Mouse (Mus musculus) liver, adult (tissue): ENCODE data around the gene Bach2.

Experiments
- GATA4 ChIP-seq: IDR thresholded peaks from 2 replicates; pipeline ENCODE4 v1.6.1; 2014; ENCODE audit warnings: mild to moderate bottlenecking, low read length; ENCODE audit not compliant: insufficient replicate concordance

The Bach2 gene

DNA sequence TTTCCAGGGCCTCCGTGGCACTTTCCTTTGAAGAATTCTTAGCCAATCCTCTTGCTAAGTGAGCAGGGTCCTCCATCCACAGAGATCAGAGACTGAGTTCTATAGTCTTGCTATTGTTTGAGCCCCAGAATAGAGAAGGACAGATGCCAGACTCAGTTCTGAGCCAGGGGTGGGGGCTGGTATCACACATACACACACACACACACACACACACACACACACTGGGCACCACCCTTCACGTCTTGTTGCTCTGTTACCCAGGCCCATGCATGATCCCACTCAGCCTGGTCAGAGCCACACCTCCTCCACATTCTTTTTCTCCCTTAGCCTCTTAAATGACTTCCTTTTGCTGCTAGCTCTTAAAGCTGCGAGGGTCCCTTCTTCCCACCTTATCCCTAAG, 121.0 kb downstream of the Bach2 start:
- TF ChIP-seq GATA4, result no peak

DNA sequence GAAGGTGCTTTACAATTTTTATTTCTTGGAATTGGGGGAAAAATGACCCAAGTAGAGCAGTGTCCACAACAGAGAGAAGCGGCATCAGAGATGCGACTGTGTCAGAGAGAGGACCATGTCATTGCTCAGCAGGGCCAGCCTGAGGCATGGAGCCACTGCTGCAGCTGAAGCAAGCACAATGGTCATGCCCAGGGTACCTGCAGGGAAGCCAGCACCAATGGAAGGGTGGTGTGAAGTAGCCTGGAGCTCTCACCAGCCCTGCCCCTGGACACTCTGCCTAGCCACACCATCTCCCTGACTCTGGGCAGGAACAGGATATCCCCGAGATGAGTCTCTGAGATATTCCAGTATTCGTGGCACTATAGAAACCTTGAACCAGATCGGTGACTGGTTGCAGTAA, 121.9 kb downstream of the Bach2 start:
- TF ChIP-seq GATA4, result no peak

DNA sequence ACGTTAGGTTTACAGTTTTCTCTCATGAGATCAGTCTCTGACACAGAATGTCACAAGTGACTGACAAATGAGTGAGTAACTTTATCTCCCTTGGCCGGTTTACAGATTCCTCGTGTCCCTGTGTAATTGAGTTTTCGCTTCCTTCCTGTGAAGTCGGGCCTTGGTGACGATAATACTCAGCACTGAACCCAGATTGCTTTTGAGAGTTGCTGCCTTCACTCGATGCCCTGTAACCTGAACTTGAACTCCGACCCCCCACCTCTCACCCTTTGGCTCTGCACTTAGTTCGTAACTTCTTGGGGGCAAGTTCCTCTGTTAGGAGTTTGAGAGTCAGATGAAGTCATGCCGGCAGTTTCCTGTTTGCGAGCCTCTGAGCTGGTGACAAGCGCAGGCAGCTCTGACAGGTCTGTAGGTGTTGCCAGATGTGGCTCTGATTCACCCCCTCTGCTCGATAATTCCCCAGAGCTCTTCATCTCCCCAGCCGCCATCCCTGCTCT, 124.9 kb downstream of the Bach2 start:
- peak; percentile 48; the same call in 1 of the 2 replicates for TF ChIP-seq GATA4

DNA sequence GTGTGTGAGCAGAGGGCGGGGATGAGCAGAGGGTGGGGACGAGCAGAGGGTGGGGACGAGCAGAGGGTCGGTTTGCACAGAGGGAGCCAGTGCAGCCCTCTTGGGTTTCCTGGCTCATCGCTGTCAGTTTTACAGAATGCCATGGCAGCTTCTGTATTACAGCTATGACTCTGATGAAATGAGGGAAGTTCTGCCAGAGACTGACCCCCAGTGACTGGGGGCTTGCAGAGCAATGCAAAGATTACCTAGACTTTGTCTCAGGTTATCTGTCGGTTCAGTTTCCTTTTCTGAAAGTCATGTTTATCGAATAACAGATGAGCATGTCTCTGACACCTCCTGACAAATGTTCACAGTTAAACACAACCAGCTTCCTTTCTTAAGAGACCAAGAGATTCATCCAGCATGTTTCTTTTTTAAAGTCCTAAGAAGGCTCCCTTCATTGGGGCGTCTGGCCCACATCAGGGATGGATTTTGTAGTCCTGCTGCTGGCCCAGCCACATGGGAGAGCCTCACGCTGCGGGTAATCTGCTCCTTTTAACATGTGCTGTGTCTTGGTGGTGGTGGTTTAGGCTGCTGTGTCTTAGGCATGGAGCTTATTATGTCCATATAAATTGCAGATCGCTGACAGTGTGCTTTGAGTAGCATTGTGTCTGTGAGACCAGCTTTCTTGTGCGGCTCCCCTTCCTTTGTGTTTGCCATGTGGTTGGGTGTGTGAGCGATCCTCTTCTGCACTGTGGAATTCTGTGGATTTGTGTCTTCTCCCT, 126.7 kb downstream of the Bach2 start:
- TF ChIP-seq GATA4, result no peak

DNA sequence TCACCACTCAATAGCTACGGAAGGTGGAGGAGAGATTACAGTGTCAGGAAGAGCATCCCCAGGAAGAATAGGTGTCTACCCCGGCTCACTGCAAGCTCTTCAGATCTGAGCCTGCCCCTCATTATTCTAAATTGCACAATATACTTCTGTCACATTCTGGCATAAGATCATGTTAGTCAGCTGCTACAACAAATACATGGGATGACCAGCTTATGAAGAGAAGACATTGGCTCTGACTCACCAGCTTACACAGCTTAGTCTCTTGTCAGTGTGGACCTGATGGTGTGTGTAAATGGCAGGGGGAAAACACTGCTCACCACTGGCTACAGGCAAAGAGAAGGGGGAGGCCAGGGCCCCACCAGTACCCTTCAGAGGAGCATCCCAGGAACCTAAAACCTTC, 127.6 kb downstream of the Bach2 start:
- no peak for TF ChIP-seq GATA4

DNA sequence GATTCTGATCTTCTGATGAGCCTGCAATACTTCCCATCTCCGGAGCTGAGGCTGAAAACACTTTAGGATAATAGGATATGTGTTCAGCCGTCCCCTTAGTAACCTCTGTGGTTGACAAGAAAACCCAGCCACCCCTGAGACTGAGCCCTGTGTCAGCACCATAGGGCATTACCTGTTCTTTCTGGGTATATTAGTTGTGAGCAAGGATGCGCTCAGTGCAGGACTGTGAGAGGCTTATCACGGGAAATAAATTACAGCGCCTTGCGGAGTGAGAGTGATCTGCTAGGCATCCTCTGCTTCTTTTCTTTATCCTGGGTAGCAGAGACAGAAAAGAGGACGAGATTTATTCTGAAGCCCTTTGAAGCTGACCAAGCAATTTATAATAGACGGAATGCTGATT, 129.7 kb downstream of the Bach2 start:
- TF ChIP-seq GATA4, result no peak

DNA sequence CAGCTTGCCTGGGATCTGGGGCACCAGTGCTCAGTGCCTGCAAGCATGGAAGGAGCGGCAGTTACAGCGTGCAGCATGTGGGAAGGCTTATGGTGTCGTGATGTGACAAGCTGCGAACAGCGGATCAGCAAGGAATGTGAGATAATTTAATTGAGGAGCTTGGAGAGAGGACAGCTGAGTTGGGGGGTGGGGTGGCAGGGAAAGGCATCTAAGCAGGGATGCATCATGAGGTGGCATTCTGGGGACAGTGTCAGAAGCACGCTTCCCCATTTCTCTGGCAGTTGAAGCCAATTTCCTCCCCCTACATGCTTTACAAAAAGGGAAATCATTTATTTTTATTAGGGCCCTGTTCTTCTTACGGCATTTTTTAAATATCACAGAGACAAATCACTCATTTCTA, 134.5 kb downstream of the Bach2 start:
- TF ChIP-seq GATA4, result no peak

DNA sequence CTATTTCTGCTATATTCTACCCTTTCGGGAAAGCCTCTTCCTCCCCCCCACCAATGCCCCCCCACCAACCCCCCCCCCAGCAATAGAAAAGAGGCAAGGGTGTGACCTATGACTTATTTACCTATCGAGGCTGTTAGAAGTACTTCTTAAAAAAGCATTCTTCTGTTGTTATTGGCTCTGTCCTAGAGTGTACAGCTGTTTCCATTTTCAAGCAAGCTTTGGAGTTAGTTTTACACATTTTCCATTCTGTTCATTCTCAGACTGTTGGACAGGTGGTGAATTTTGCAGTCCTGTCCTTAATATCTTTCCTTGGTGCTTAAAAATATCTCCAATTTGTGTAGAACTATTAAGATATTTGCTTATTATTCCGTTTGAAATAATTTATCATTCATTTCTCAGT, 134.9 kb downstream of the Bach2 start:
- no peak for TF ChIP-seq GATA4

DNA sequence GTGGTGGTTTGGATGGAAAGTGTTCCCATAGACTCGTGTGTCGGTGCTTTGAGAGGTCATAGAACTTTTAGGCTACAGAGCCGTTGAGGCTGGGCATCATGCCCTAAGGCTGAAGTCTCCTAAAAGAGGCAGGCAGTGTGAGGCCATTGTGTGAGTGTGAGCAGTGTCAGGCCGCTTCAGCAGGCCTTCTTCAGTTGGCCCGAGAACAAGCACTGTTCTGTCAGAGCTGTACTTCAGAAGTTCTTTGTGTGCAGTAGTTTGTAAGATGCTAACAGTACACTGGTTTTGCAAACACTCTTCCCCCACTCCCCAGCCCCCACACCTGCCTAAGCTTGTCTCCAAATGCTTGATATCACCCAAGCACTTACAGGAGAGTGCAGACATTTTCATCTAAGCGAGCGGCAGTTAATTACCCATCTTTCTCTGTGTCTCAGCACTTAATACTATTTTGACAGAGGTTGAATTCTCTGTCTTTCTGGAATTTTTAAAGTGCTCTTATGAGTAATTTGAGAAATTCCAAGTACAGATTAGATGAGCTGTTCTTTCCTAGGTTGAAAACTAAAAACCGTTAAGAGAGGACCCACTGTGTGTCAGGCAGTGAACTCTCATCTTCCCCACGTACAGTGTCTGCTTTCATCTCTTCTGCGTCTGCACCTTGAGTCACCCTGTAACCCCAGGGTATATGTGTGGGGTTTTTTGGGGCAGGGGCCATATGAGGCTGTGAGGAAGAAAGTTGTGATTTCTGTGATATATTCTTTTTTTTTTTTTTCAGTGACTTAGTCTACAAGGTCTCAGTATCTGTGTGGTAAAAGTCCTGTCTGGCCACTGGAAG, 136.4 kb downstream of the Bach2 start:
- TF ChIP-seq GATA4, result no peak

DNA sequence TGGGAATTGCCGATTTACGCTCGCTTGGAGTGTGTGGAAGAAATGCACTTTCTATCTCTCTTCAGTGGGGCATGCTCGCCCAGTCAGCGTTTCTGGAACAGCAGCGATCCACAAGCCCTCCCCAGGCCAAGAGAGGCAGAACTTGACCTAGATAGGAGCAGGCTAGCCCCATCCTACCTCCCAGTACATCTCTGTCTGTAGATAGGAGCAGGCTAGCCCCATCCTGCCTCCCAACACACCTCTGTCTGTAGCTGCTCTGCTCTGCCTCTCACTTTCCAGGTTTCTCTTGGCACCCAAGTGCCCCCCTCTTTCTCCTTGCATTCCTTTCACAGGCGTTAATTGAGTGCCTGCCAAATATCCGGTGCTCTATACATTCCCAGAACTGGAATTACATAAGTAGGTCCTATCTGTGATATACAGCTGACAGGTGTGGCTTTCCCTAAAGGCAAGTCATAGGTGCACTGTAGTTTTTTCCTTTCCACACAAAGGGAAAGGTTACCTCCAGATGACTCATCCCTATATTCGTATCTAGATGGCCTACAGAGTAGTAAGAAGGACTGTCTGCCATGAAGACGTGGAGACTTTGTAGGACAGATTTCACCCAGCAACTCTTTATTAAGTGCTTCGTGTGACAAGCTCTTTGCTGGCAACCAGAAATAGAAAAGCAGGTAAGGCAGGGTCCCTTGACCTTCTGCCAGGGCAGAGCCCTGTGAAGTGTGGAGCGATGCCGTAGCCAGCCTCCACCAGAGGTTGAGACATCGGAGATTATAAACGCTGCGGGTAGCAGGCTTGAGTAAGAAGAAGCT, 137.3 kb downstream of the Bach2 start:
- no peak for TF ChIP-seq GATA4

DNA sequence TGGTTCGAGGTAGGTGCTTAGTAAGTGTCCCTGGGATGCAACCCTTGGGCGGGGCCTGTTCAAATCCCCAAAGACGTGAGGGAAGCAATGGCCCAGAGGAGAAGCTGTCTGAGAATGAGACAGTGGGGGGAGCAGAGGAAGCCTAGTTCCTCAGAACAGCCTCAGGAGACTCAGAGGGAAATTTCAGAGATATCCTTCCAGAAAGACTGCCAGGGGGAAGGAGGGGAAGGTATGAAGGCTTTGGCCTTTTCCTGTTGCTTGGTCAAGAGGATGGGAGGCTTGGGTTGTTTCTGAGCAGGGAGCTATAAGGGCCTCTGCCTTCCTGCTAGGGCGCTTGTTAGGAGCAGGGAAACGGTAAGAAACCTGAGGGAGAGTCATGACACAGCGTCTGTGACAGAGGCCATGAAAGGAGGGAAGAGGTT, 137.9 kb downstream of the Bach2 start:
- TF ChIP-seq GATA4, result no peak

DNA sequence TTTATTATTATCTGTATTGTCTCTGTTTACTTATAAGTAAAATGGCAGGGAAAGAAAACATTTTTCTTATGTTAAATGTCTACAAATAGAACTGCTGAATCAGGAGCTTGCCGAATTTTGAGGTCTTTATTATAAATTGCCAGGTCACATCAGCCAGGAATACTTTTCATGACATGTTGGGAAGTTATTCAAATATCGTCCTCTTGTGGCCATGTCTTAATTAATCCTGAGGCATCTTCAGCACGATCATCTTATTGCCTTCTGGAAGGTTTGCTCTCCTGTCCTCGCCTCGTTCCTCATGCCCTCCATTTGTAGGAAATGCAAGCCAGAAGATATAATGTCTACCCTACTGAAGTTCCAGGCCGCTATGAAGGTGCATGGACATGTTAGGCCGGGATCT, 140.5 kb downstream of the Bach2 start:
- TF ChIP-seq GATA4, result no peak

DNA sequence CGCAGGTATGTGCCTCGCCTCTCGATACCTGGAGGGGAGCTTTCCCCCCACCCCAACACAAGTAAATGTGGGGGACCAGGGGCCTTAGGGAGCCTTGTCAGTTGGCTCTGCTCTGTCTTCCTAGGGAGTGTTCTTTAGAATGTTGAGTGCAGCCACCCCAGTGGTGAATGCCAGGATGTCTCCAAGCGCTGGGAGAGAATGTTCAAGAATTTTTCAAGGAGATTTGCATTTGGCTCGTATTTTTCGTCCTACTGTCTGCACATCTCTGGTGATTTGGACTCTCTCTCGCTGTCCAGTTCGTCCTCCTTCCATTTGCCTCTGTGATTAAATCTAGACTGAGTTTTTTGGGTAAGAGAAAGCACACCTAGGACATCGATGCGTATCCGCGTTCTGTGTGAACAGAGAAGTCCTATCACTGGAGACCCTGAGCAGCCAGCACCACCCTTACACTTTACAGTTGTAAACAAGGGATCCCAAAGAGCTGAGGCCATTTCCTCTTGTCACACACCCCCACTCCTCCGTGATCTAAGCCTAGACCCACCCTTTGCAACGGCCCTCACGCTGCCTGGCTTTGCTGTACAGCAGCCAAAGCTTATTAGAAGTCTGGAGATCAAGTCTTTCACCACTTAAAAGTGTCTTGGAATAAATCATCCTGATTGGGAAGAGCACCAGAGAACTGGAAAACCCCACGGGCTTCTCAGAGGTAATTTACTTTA, 143.2 kb downstream of the Bach2 start:
- TF ChIP-seq GATA4, result no peak

DNA sequence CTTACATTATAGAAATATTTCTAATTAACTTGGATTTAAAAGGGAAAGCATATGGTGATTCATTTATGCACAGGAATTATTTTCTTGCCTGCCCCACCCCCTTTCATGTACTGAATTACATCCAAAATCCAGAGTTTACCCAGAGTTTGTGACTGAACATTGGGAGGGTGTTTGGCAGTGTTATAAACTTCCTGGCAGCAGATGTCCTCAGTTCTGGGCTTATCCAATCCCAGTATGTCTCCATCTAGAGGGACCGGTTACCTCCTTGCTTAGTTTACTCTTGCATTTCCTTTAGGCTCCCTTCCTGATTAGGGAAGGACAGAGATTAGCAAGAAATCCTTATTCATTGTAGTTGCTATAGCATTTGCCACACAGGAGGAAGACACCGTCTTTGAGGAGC, 146.5 kb downstream of the Bach2 start:
- TF ChIP-seq GATA4, result no peak

DNA sequence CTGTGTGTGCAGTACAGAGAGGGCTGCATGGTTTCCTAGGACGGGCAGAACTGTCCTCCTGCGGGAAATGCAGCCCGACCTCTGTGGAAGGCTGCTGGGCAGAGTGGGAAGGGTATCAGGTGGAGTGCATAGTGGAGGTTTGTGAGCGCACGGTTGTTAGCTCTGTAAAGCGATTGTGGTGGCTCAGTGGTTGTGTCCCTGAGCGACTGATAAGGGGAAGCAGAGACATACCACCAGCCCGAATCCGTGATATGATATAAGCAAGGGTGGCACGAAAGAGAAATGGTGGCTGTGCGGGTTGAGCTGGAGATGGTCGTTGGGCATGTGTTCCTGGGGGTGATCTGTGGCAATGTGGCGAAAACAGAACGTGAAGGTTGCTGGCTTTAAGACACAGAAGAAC, 147.0 kb downstream of the Bach2 start:
- no peak for TF ChIP-seq GATA4
